Mouse (Mus musculus) megakaryocyte, embryonic 14.5 days (primary cell): Measurements from ENCODE around the gene Fcgr4. TPM values are rescaled to one million over a fixed set of nuclear protein-coding genes. Genes with fewer than 3 reads are reported as not detected.
"Not testable (repeated sequence)": the region's sequence is repeated elsewhere in the genome, so short reads cannot be mapped to it uniquely, and the experiment has no call there.

ENCODE experiments used
- H3K27me3 ChIP-seq: replicated peaks from 2 replicates; pipeline ENCODE3; 2012; ENCODE audit warnings: inconsistent platforms
- H3K36me3 ChIP-seq: replicated peaks from 2 replicates; pipeline ENCODE3; 2012; ENCODE audit warnings: low read length, inconsistent platforms, mixed read lengths
- H3K4me1 ChIP-seq: 2 replicates; pipeline ENCODE4 v1.6.1; 2012; ENCODE audit warnings: inconsistent platforms
- H3K4me3 ChIP-seq: replicated peaks from 2 replicates; pipeline ENCODE3; 2012; ENCODE audit warnings: moderate library complexity, mild to moderate bottlenecking, inconsistent platforms
- H3K9me3 ChIP-seq: 2 replicates; pipeline ENCODE4 v1.6.1; 2012; ENCODE audit warnings: inconsistent platforms
- polyA plus RNA-seq: library from polyadenylated mRNA; stranded (reverse); fragments of >175 nt; gene quantifications from 2 replicates; pipeline ENCODE4 v1.2.3, GENCODE M21; 2012; ENCODE audit warnings: low replicate concordance; ENCODE audit not compliant: insufficient read depth

Fcgr4 gene
- polyA plus RNA-seq, 1 experiment, result 0.07 TPM

DNA sequence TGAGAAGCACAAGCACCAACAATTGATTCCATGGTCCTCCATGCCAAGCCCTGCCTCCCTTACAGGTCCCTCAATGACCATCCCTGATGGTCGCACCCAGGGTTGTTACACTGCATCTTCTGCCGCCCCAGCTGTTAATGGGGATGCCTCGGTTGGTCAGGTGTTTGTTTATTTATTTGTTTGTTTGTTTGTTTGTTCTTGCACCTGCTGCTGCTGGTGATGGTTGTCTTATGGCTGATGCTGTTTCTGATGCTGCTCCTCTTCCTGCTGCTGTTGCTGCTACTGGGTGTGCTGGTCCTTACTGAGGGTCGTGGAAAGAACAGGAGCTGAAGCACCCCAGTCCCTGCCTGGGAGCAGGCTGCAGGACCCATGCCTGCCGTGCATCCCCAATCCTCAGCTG, 49.2 kb downstream of the Fcgr4 start:
- H3K4me1 ChIP-seq, H3K36me3 ChIP-seq, H3K4me3 ChIP-seq: not testable (repeated sequence)
- Histone ChIP-seq H3K27me3 (peaks cover 11% of the 10 kb centered on the region), H3K9me3 (peaks cover 16% of the 10 kb centered on the region)

DNA sequence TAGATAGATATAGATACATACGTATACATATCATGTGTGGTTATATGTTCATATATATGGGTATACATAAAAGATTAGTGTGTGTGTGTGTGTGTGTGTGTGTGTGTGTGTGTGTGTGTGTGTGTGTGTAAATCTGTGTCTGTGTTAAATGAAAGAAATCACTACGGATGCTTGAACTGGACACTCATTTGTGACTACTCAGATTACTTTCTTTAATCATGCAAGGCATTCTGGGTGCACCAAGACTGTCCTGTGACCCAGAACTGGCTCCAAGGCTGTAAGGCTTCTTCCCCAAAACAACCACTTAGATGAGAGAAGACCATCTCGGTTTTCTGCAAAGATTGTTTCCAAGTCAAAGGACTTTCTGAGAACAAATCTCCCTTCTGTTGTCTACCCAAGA, 50.8 kb downstream of the Fcgr4 start:
- not testable (repeated sequence) for H3K27me3 ChIP-seq

DNA sequence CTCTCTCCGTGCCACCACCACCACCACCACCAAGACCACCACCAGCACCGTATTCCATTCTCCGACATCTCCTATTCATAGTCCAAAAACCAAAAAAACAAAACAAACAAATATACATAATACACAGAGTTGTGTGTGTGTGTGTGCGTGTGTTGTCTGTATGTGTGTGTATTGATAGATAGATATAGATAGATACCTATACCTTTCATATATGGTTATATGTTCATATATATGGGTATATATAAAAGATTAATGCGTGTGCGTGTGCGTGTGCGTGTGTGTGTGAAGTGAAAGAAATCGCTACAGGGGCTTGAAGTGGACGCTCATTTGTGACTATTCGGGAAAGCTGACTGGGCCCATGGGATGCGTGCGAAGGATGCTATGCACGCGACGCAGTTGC, 52.2 kb downstream of the Fcgr4 start:
- Histone ChIP-seq H3K9me3 (peaks cover 11% of the 10 kb centered on the region), H3K4me3 (peak overlapping the region; percentile 47)
- not testable (repeated sequence) for H3K27me3 ChIP-seq, H3K36me3 ChIP-seq, H3K4me1 ChIP-seq

More for the DNA sequence above, 50.8 kb downstream of the Fcgr4 start:
- H3K9me3 ChIP-seq, result peaks cover 13% of the 10 kb centered on the region
- H3K36me3 ChIP-seq, H3K4me3 ChIP-seq, H3K4me1 ChIP-seq: not testable (repeated sequence)

- H3K27me3 ChIP-seq, result not testable (repeated sequence)
- H3K9me3 ChIP-seq, result peaks cover 13% of the 10 kb centered on the region
Measured at GRCm38 (mm10) chr1:171071726-171072125, 53.0 kb downstream of the Fcgr4 start.

GRCm38 (mm10) chr1:171072217-171072616, 53.5 kb downstream of the Fcgr4 start:
- H3K4me1 ChIP-seq, H3K27me3 ChIP-seq, H3K36me3 ChIP-seq, H3K4me3 ChIP-seq: not testable (repeated sequence)
- H3K9me3 ChIP-seq, result peaks cover 13% of the 10 kb centered on the region

More at GRCm38 (mm10) chr1:171071726-171072125, 53.0 kb downstream of the Fcgr4 start:
- H3K4me3 ChIP-seq, H3K4me1 ChIP-seq, H3K36me3 ChIP-seq: not testable (repeated sequence)

DNA sequence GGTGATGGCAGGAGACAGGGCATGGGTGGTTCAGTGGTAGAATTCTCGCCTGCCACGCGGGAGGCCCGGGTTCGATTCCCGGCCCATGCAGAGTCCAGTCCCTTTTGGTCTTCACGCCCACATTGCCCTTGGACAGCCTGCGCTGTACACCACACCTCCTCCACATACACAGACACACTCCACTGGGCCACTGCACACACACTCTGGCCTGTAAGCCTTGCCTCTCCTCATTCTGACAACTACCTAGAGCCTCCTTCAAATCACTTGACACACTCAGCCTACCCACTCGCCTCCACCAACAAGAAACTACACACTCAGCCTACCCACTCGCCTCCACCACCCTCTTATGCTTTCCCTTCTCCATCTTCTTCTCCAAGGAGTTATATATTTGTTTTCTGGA, 55.6 kb downstream of the Fcgr4 start:
- H3K27me3 ChIP-seq, H3K4me1 ChIP-seq, H3K36me3 ChIP-seq: not testable (repeated sequence)
- H3K9me3 ChIP-seq, result peaks cover 10% of the 10 kb centered on the region
- H3K4me3 ChIP-seq, result peak overlapping the region; percentile 7

GRCm38 (mm10) chr1:171076176-171076575, 57.5 kb downstream of the Fcgr4 start:
- not testable (repeated sequence) for H3K4me1 ChIP-seq, H3K27me3 ChIP-seq, H3K9me3 ChIP-seq, H3K4me3 ChIP-seq, H3K36me3 ChIP-seq

DNA sequence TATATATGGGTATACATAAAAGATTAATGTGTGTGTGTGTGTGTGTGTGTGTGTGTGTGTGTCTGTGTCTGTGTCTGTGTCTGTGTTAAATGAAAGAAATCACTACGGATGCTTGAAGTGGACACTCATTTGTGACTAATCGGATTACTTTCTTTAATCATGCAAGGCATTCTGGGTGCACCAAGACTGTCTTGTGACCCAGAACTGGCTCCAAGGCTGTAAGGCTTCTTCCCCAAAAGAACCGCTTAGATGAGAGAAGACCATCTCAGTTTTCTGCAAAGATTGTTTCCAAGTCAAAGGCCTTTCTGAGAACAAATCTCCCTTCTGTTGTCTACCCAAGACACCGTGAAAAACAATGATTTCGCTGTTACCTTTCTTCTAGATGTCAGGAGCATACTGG, 58.5 kb downstream of the Fcgr4 start:
- not testable (repeated sequence) for H3K4me3 ChIP-seq, H3K27me3 ChIP-seq, H3K4me1 ChIP-seq, H3K36me3 ChIP-seq, H3K9me3 ChIP-seq

DNA sequence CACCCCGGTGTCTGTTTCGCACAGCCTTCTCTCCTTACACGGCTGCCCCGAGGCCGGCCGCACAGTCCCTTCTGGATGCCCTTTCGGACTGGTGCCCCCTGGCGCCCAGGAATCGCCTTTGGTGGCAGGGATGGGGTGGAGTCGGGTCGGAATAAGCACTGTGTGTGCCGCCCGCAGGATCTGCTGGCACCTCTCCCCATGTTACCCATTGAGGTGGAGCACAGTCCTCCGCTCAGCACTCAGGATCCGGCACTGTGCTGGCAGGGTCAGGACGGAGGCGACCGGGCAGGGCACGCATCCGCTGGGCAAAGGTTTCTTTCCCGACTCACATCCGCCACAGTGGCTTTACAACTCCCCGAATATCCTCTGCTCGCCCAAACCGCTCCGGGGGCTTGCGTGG, 59.2 kb downstream of the Fcgr4 start:
- not testable (repeated sequence) for H3K4me1 ChIP-seq, H3K27me3 ChIP-seq, H3K9me3 ChIP-seq, H3K4me3 ChIP-seq, H3K36me3 ChIP-seq

DNA sequence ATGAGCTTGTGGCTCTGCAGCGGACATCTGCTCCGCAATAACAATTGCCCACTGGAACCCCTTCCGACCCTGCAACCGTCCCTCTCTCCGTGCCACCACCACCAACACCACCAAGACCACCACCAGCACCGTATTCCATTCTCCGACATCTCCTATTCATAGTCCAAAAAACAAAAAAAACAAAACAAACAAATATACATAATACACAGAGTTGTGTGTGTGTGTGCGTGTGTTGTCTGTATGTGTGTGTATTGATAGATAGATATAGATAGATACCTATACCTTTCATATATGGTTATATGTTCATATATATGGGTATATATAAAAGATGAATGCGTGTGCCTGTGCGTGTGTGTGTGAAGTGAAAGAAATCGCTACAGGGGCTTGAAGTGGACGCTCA, 59.7 kb downstream of the Fcgr4 start:
- H3K36me3 ChIP-seq, H3K4me1 ChIP-seq, H3K27me3 ChIP-seq, H3K4me3 ChIP-seq, H3K9me3 ChIP-seq: not testable (repeated sequence)

DNA sequence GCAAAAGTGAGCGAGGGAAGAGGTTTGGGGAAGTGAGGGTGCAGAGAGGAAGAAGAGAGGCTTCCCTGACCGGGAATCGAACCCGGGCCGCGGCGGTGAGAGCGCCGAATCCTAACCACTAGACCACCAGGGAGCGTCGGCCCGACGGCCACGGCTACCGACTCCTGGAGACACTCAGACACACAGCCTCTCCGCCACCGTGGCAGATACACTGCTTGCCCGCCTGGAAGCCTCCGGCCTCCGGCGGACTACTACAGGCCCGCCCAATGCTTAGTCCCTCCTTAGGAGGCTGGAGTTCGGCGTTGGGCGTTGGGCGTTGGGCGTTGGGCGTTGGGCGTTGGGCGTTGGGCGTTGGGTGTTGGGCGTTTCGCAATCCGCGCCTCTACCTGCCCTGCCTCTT, 60.6 kb downstream of the Fcgr4 start:
- not testable (repeated sequence) for H3K4me3 ChIP-seq, H3K4me1 ChIP-seq, H3K9me3 ChIP-seq, H3K36me3 ChIP-seq, H3K27me3 ChIP-seq

Other genes with a start within 250 kb of the Fcgr4 start
- gene Atf6, start 151.1 kb upstream of the Fcgr4 start, polyA plus RNA-seq, result 3.1 and 4.8 TPM in 2 replicates
- gene Gm26620, start 133.9 kb upstream of the Fcgr4 start, polyA plus RNA-seq, result 3.3 and 14.1 TPM in 2 replicates
- 2.7 and 7.6 TPM in 2 replicates for gene Dusp12, start 133.4 kb upstream of the Fcgr4 start, polyA plus RNA-seq
- 1.4 TPM in 1 of 2 replicates, not detected in the other for gene Fcrlb, start 106.0 kb upstream of the Fcgr4 start, polyA plus RNA-seq
- gene Fcrla, start 91.3 kb upstream of the Fcgr4 start, polyA plus RNA-seq, result not detected in 2 replicates
- 17.6 TPM in 1 of 2 replicates, not detected in the other for gene Fcgr2b, start 42.4 kb upstream of the Fcgr4 start, polyA plus RNA-seq
- gene Fcgr3, start 46.0 kb downstream of the Fcgr4 start, polyA plus RNA-seq, result 9.2 TPM in 1 of 2 replicates, not detected in the other
- not detected in 2 replicates for gene Cfap126, start 95.0 kb downstream of the Fcgr4 start, polyA plus RNA-seq
- 22.4 and 93.6 TPM in 2 replicates for gene Sdhc, start 131.7 kb downstream of the Fcgr4 start, polyA plus RNA-seq
- gene Mpz, start 131.8 kb downstream of the Fcgr4 start, polyA plus RNA-seq, result 3.7 TPM in 1 of 2 replicates, not detected in the other
- 28.3 and 28.5 TPM in 2 replicates for gene Pcp4l1, start 177.3 kb downstream of the Fcgr4 start, polyA plus RNA-seq
- not detected in 2 replicates for gene Nr1i3, start 195.1 kb downstream of the Fcgr4 start, polyA plus RNA-seq
- gene Tomm40l, start 203.6 kb downstream of the Fcgr4 start, polyA plus RNA-seq, result 22.7 and 24.1 TPM in 2 replicates
- gene Apoa2, start 206.1 kb downstream of the Fcgr4 start, polyA plus RNA-seq, result not detected in 2 replicates
- gene Fcer1g, start 215.4 kb downstream of the Fcgr4 start, polyA plus RNA-seq, result 12.9 and 57.4 TPM in 2 replicates
- 0.50 TPM in 1 of 2 replicates, not detected in the other for gene Adamts4, start 231.5 kb downstream of the Fcgr4 start, polyA plus RNA-seq
- 24.9 and 49.7 TPM in 2 replicates for gene Ndufs2, start 232.5 kb downstream of the Fcgr4 start, polyA plus RNA-seq